Mouse (Mus musculus): ENCODE results near the gene Hist1h2bh. TPM values are rescaled to one million over a fixed set of nuclear protein-coding genes. Genes with fewer than 3 reads are reported as not detected.

Hist1h2bh gene
- total RNA-seq, 1 experiment from 2014 or later, result 12.6 TPM

Other genes with a start within 250 kb of the Hist1h2bh start
- 15.1 to 19.7 TPM (median 15.9 TPM) in 4 replicates for gene Zfp322a, start 174.2 kb downstream of the Hist1h2bh start, total RNA-seq (2023)
- gene Abt1, start 119.5 kb downstream of the Hist1h2bh start, total RNA-seq (2023), result 18.2 to 20.1 TPM (median 19.1 TPM) in 4 replicates
- gene Btn1a1, start 77.5 kb downstream of the Hist1h2bh start, total RNA-seq (2023), result not detected in 4 replicates
- 0.63 to 1.2 TPM (median 0.94 TPM) in 4 replicates for gene Btn2a2, start 54.5 kb downstream of the Hist1h2bh start, total RNA-seq (2023)
- gene Hist1h4h, start 12.3 kb downstream of the Hist1h2bh start, total RNA-seq (2023), result 312 to 413 TPM (median 355 TPM) in 4 replicates
- 8.2 to 18.3 TPM (median 14.4 TPM) in 4 replicates for gene Hist1h2af, start 9.5 kb downstream of the Hist1h2bh start, total RNA-seq (2023)
- 4.0 to 5.5 TPM (median 4.9 TPM) in 3 of 4 replicates, not detected in the other for gene Hist1h3g, start 8.0 kb downstream of the Hist1h2bh start, total RNA-seq (2023)
- gene Hist1h3f, start 660 bp upstream of the Hist1h2bh start, total RNA-seq (2023), result 116 to 135 TPM (median 127 TPM) in 4 replicates
- gene Hist1h4f, start 8.3 kb upstream of the Hist1h2bh start, total RNA-seq (2023), result 64.1 to 86.2 TPM (median 72.6 TPM) in 4 replicates
- 20.7 to 25.2 TPM (median 22.9 TPM) in 4 replicates for gene Hist1h1d, start 9.9 kb upstream of the Hist1h2bh start, total RNA-seq (2023)
- gene Hist1h3e, start 19.0 kb upstream of the Hist1h2bh start, total RNA-seq (2023), result 302 to 339 TPM (median 312 TPM) in 4 replicates
- 20.2 to 28.2 TPM (median 23.3 TPM) in 4 replicates for gene Hist1h2ae, start 27.8 kb upstream of the Hist1h2bh start, total RNA-seq (2023)
- 455 to 535 TPM (median 493 TPM) in 4 replicates for gene Hist1h2bg, start 28.0 kb upstream of the Hist1h2bh start, total RNA-seq (2023)
- 223 to 279 TPM (median 234 TPM) in 4 replicates for gene Hist1h2bf, start 30.8 kb upstream of the Hist1h2bh start, total RNA-seq (2023)
- gene Hist1h2ad, start 31.0 kb upstream of the Hist1h2bh start, total RNA-seq (2023), result 18.6 to 61.8 TPM (median 42.9 TPM) in 4 replicates
- 33.1 to 41.7 TPM (median 35.9 TPM) in 4 replicates for gene Hist1h3d, start 32.4 kb upstream of the Hist1h2bh start, total RNA-seq (2023)
- 149 to 174 TPM (median 170 TPM) in 4 replicates for gene Hist1h4d, start 38.2 kb upstream of the Hist1h2bh start, total RNA-seq (2023)
- gene Hist1h2be, start 77.7 kb upstream of the Hist1h2bh start, total RNA-seq (2023), result 31.4 to 39.8 TPM (median 37.8 TPM) in 4 replicates
- gene Hist1h1e, start 79.2 kb upstream of the Hist1h2bh start, total RNA-seq (2023), result 317 to 365 TPM (median 333 TPM) in 4 replicates
- gene Hist1h2ac, start 140.6 kb upstream of the Hist1h2bh start, total RNA-seq (2023), result 9.3 to 10.9 TPM (median 9.8 TPM) in 4 replicates
- gene Hist1h2bc, start 140.8 kb upstream of the Hist1h2bh start, total RNA-seq (2023), result 16.6 to 23.0 TPM (median 18.7 TPM) in 4 replicates
- 0.67 to 1.3 TPM in 2 of 4 replicates, not detected in the others for gene Hist1h1t, start 152.4 kb upstream of the Hist1h2bh start, total RNA-seq (2023)
- gene Hist1h4c, start 155.1 kb upstream of the Hist1h2bh start, total RNA-seq (2023), result 174 to 205 TPM (median 189 TPM) in 4 replicates
- 0.48 to 1.5 TPM (median 1.1 TPM) in 4 replicates for gene Hfe, start 167.5 kb upstream of the Hist1h2bh start, total RNA-seq (2023)
- 857 to 1,008 TPM (median 880 TPM) in 4 replicates for gene Hist1h1c, start 195.4 kb upstream of the Hist1h2bh start, total RNA-seq (2023)
- gene Hist1h3c, start 202.2 kb upstream of the Hist1h2bh start, total RNA-seq (2023), result 9.0 to 14.7 TPM (median 11.7 TPM) in 4 replicates
- gene Hist1h2bb, start 203.3 kb upstream of the Hist1h2bh start, total RNA-seq (2023), result 65.5 to 82.0 TPM (median 72.9 TPM) in 4 replicates
- 38.9 to 112 TPM (median 74.0 TPM) in 4 replicates for gene Hist1h2ab, start 207.7 kb upstream of the Hist1h2bh start, total RNA-seq (2023)
- gene Hist1h3b, start 208.9 kb upstream of the Hist1h2bh start, total RNA-seq (2023), result 29.5 to 64.1 TPM (median 35.4 TPM) in 4 replicates
- gene Hist1h4b, start 213.6 kb upstream of the Hist1h2bh start, total RNA-seq (2023), result 81.8 to 123 TPM (median 110 TPM) in 4 replicates
- gene Hist1h4a, start 217.8 kb upstream of the Hist1h2bh start, total RNA-seq (2023), result 189 to 269 TPM (median 202 TPM) in 4 replicates
- gene Hist1h3a, start 219.0 kb upstream of the Hist1h2bh start, total RNA-seq (2023), result 385 to 444 TPM (median 390 TPM) in 4 replicates
- gene Hist1h1a, start 220.3 kb upstream of the Hist1h2bh start, total RNA-seq (2023), result 35.5 to 38.6 TPM (median 37.0 TPM) in 4 replicates
- gene Trim38, start 226.5 kb upstream of the Hist1h2bh start, total RNA-seq (2023), result not detected in 4 replicates